Mouse (Mus musculus) embryo, embryonic 9.5 days (tissue): ENCODE measurements around the gene Ccnb3.
"Not testable (repeated sequence)": the region's sequence is repeated elsewhere in the genome, so short reads cannot be mapped to it uniquely, and the experiment has no call there.

ENCODE experiments used
- DNase-seq: peaks from one replicate; pipeline ENCODE4 v3.0.0-alpha.2; 2017; ENCODE audit errors: extremely low spot score

The Ccnb3 gene

GRCm38 (mm10) chrX:7041519-7041918 is at the start of gene Ccnb3:
Gene Ccnb3 (minus strand): TSS chrX:7041619.
- no peak for DNase-seq

GRCm38 (mm10) chrX:7090323-7090722 is 48.9 kb upstream of the Ccnb3 start:
- no peak for DNase-seq

GRCm38 (mm10) chrX:7085878-7086277 is 44.5 kb upstream of the Ccnb3 start:
- no peak for DNase-seq

- DNase-seq, result peak; percentile 1
Measured at GRCm38 (mm10) chrX:7079820-7080429, 38.5 kb upstream of the Ccnb3 start.

GRCm38 (mm10) chrX:7068002-7068401 is 26.6 kb upstream of the Ccnb3 start:
- DNase-seq, result no peak

- DNase-seq, result no peak
Measured at GRCm38 (mm10) chrX:7067219-7067618, 25.8 kb upstream of the Ccnb3 start, which contains the start of gene Akap4. Gene Akap4 (plus strand): TSS chrX:7067519.

- no peak for DNase-seq
Measured at GRCm38 (mm10) chrX:7064109-7064508, 22.7 kb upstream of the Ccnb3 start.

- no peak for DNase-seq
Measured at GRCm38 (mm10) chrX:7057634-7058033, 16.2 kb upstream of the Ccnb3 start.

GRCm38 (mm10) chrX:7057056-7057455 is 15.6 kb upstream of the Ccnb3 start:
- DNase-seq, result no peak

- DNase-seq, result not testable (repeated sequence)
Measured at GRCm38 (mm10) chrX:6983916-6984315, 57.5 kb downstream of the Ccnb3 start.

- no peak for DNase-seq
Measured at GRCm38 (mm10) chrX:6971956-6972355, 69.5 kb downstream of the Ccnb3 start.

- DNase-seq, result no peak
Measured at GRCm38 (mm10) chrX:6968598-6968997, 72.8 kb downstream of the Ccnb3 start.
